Mouse (Mus musculus) 3T3-L1 (cell line): Measurements from ENCODE around the gene A230050P20Rik.
"Not testable (repeated sequence)": the region's sequence is repeated elsewhere in the genome, so short reads cannot be mapped to it uniquely, and the experiment has no call there.

Source experiments
- DNase-seq: peaks from one replicate; pipeline ENCODE4 v3.0.0-alpha.2; 2015; ENCODE audit warnings: low read depth, low spot score

The A230050P20Rik gene

DNA sequence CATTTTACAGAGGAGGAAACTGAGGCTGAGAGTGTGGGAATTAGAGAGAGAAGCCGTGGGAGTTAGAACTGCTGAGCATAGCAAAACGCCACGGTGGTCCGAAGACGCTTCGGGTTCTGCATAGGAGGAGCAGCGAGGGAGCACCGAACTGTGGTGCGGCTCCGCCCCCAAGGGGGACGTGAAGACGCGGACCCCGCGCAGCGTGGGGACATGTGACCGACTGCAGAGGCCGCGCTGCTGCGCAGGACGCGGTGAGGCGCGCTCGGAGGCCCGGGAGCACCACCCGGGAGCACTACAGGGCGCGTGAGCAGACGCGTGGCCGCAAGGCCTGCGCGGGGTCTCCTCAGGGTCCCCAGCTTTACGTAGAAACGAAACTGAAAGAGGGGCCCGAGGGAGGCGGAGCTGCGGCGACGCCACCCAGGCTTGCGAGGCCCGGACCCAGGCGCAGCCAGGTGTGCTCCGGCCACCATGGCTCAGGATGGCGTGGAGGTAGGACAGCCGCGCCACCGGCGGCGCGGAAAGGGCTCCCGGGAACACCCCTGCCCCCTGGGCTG lies at the start of gene A230050P20Rik:
A230050P20Rik (plus strand) TSS at position 195 of the 554 bp plus-strand sequence.
- no peak for DNase-seq

DNA sequence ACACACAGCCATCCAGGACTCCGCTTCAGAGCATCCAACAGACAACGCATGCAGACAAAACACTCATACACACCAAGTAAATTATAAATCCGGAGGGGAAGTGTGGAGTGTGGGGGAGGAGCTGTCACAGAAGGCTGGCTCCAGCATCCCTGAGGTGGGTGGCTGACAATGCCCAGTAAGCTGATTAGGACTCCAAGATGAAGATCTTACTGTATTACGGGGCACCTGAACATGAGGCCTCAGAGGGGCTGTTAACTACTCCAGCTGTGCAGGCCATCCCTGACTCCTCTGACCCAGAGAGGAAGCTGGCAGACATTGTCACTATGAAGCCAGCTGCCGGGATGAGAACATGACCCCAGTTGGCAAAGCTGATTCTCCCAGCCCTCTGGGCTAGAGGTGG lies 48.4 kb upstream of the A230050P20Rik start:
- DNase-seq, result no peak

DNA sequence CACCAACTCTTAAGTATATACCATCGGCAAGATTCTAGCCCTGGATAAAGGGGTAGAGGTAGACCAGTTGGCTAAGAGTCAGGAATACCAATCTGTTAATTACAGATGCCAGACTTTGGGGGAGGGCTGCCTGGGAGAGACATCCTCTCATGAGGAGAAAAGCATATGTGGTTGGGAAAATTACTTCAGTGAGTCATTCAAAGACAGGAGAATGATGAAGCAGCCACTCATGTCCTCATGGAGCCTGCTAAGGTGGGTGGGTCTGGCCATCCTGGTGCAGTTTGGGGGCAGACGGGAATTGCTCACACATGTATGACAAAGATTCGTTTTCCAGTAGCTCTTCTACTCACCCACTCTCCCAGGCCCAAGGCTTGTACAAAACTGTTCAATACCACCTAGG lies 45.6 kb upstream of the A230050P20Rik start:
- peak; percentile 55 for DNase-seq

DNA sequence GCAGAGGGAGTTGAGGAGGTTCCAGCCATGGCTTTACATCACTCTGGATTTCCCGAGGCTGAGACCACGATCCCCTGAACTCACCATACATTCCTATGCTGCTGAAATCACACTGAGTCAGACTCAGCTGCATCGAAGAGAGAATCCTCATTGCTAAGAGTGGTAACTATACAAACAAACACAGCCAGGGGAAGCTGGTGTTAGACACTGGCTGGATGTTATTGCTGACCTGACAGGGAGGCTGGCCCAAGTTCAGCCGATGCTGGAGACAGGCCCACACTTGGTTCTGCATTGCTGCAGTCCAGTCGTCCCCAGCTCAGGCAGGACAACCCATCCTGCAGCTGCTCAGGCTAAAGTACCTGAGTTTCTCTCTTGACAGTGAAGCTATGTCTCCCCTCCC lies 42.7 kb upstream of the A230050P20Rik start:
- DNase-seq, result peak; percentile 86

DNA sequence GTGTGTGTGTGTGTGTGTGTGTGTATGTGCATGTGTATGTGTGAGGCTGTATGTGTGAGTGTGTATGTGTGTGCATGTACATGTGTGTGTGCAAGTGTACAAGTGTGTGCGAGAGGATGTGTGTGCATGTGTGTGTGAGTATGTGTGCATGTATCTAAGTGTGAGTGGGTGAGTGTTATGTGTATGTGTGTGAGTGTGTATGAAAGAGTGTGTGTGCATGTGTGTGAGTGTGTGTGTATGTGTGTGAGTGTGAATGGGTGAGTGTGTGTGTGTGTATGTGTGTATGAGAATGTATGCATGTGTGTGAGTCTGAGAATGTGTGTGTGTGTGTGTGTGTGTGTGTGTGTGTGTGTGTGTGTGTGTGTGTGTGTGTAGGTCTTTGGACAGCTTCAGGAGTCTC lies 40.3 kb upstream of the A230050P20Rik start:
- DNase-seq, result no peak

DNA sequence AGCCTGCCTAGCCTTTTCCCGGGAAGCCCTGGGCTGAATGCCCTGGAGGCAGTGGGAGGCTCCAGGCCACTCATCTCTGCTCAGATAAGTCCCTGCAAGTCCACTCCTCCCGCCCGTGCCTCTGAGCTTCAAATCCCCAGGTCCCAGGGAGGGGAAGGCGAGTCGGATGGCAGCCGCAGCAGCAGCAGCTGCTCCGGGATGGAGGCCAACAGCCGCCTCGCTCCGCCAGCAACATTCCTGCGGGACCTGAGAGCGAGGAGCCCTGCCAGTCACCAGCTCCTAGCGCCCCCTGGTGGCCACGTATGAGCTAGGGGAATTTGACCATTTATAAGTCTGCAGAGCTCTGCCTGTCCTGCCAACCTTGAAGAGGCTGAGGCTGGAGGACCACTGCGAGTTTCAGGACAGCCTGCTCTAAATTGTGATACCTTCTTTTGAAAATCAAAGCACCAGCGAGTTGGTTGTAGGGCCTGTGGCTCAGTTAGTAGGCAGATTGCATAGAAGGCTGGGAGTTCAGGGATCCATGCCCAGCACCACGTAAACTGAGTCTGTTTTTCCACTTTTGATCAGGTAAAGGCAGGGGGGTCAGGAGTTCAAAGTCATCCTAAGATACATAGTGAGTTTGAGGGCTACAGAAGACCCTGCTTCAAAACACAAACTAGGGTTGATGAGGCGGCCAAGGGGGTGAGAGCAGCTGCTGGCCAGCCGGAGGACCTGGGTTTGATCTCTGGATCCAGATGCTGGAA lies 37.4 kb upstream of the A230050P20Rik start:
- peak; percentile 97 for DNase-seq

DNA sequence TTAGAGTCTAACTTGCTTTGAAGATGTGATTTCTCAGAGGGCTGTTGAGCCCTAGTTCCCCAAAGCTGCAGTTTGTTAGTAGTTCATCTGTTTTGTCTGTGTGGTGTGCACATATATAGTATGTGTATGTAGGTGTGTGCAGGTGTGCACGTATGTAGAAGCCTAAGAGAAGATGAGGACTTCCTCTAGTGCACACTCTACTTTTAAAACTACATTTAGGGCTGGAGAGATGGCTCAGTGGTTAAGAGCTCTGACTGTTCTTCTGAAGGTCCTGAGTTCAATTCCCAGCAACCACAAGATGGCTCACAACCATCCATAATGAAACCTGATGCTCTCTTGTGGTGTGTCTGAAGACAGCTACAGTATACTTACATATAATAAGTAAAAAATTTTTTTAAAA lies 33.6 kb upstream of the A230050P20Rik start:
- DNase-seq, result peak; percentile 63

DNA sequence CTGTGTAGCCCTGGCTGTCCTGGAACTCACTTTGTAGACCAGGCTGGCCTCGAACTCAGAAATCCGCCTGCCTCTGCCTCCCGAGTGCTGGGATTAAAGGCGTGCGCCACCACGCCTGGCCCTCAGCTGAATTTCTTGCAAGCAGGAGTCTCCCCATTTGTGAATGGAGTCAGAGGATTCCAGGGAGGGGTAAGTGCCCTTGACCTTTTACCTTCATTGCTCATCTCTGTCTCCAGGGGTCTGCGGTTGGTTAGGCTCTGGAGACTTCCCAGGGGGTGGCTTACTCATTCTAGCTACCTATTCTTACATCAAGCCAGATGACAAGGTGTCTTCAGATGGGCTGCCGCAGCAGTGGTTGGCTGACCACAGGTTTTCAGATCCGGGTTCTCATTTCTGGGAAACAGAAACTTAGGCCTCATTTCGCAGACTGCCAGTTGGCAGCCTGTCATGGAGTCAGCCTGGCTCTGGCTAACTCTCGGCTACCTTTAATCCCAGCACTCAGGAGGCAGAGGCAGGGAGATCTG lies 32.9 kb upstream of the A230050P20Rik start:
- not testable (repeated sequence) for DNase-seq

DNA sequence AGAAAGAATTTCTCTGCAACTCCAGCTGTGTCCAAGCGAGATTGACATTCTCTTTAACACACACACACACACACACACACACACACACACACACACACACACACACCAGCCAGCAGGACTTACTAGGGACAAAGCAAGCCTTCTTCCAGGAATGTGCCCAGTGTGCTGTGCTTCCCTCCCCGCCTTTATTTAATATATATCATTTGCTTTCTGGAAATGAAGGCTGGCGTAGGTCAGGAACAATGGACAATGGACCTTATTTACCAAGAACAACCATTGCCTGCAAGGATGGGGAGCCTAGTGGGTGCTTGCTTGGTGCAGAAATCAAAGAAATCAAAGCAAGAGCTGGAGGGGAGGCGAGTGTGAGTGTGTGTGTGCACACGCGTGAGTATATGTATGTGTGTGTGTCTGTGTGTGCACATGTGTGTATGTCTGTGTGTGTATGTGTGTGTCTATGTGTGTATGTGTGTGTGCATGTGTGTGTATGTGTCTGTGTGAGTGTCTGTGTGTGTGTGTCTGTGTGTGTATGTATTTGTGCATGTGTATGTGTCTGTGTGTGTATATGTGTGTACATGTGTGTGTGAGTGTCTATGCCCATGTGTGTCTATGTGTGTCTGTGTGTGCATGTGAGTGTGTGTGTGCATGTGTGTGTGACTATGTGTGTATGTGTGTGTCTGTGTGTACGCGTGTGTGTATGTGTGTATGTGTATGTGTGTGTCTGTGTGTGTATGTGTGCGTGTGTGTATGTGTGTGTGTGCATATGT lies 31.1 kb upstream of the A230050P20Rik start:
- DNase-seq, result no peak

DNA sequence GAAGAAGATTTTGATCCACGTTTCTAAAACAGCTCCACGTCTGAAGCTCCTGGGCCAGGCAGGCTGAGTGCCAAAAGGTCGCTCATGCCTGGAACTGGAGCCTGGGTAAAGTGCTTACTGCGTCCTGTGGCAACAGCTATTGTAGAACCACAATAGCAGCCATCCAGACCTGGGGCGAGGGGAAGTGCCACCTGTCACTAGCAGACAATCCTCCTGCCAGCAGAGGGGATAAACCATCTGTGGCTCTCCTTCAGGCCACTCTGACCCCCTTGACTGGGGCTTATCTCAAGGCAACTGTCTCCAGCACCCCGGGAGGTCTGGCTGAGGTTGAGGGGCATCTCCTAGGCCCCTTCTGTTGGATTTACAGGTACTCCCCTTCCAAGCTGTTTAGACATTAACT lies 29.5 kb upstream of the A230050P20Rik start:
- no peak for DNase-seq

DNA sequence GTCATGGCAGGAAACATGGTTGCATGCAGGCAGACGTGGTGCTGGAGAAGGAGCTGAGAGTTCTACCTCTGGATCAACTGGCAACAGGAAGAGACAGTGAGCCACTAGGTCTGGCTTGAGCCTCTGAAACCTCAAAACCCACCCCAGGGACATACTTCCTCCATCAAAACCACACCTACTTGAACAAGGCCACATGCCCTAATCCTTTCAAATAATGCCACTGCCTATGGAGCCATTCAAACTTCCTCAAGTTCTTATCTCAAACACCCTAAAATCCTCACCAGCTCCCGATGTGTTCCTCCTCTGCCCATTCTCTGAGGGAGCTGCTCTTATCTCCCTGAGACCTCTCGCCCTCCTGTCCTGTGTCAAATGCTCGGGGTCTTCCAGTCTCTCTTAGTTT lies 26.2 kb upstream of the A230050P20Rik start:
- no peak for DNase-seq

DNA sequence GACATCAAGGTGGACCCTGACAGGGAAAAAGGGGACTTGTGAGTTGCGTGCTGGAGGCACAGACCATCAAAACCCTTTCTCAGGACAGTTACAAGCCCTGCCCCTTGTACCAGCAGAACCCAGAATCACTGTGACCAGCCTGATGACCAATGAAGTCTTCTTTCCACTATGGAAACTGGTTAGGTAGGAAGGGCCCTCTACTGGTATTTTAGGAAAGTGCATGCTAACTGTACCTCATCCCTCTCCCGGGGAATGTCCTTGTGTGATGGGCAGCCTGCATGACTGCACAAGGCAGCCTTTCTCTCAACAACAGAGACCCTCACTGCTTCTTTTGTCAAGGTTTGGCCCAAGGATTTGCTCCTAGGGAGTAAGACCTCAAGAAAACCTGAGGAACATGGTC lies 25.8 kb upstream of the A230050P20Rik start:
- peak; percentile 78 for DNase-seq

DNA sequence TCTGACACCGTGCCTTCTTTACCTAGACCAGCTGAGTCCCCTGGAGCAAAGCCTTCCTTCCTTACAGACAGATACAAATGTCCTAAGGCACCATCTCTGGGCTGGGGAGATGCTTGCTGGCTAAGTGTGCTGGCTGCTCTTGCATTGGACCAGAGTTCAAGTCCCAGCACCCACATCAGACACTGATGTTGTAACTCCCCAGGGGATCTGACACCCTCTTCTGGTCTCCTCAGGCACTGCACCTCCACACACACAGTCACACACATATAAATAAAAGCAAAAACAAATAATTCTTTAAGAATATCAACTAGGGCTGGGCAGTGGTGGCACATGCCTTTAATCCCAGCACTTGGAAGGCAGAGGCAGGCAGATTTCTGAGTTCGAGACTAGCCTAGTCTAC lies 18.3 kb upstream of the A230050P20Rik start:
- DNase-seq, result no peak

DNA sequence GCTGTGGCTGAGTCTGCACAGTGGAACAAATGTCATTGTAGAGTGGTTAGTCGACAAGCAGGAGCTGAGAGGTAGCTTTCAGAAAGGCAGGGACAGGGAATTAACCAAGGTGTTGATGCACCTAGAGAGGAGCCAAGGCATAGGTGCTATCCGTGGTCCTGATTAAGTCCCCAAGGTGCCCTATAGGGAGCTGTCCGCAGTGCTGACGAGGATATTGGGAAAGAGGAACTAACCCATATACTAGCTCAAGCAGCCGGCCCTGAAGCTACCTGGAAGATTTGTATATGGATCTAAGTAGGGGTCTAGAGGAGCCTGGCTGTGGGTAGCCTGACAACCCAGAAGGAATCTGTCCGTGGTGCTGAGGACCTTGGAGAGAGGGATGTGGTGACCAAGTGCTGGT lies 11.3 kb upstream of the A230050P20Rik start:
- peak; percentile 77 for DNase-seq

DNA sequence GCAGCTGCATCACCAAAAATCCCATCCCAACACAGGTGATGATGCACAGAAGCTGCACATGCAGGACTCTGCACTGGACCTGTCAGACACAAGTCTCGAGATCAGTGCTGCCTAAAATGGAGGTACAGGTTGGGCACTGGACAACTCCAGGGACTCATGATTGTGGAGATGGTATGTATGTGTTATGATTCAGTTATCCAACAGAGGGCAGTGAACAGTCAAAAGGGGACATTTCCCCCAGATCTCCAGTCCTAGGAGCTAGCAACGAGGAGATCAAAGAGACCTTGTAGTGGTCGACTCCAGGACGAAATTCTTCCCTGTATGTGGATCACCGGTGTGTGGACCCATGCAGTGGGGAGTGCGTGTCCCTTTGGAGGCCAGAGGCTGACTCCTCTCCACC lies 8.5 kb upstream of the A230050P20Rik start:
- DNase-seq, result no peak

DNA sequence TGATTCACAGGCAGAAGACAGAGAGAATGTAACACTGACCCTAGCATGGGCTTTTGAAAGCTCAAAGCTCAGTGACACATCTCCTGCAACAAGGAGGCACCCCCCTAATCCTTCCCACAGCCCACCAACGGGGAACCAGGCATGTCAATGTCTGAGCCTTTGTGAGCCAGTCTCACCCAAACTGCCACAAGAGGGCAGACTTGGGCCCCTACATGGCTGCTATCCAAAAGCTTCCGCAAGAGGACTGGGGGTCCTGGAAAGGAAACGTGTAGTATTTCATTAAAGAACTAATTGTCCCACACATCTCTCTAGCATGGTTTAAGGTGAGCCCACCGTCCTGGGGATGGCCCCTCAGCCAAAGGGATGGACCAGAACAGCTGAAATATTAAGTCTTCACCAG lies 6.6 kb upstream of the A230050P20Rik start:
- no peak for DNase-seq

DNA sequence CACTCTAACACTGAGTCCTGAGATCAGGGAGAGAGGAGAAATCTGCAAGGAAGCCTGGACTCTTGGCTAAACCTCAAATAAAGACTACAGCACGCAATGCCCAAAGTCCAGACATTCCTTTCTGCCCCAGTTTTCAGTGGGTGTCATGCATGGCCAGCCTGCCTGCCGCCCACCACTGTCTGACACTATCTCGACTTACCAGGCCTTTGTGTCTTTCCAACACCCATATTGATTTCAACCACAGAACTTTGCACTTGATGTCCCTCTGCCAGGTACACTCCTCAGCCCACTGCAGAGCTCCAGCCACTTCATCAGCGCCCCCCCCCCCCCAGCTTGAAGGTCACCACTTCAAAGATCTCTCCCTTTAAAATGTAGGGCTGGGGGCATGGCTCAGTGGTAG lies 6.2 kb upstream of the A230050P20Rik start:
- no peak for DNase-seq

DNA sequence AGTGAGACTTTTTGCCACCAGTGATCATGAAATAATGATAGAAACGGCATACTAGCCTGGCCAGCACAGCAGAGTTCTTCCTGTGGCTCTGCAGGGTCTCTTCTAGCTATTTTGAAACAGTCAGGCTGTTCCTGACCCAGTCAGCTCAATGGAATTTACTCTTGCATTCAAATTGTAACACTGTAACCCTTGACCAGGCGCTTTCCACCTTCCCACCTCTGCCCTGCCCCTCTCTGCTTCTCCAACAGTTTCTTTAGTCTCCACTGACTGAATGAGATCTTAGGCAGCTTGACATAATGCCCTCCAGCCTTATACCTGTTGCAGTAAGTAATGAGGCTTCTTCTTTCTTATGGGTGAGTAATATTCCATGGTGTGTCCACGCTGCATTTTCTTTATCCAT lies 1.6 kb upstream of the A230050P20Rik start:
- DNase-seq, result no peak

DNA sequence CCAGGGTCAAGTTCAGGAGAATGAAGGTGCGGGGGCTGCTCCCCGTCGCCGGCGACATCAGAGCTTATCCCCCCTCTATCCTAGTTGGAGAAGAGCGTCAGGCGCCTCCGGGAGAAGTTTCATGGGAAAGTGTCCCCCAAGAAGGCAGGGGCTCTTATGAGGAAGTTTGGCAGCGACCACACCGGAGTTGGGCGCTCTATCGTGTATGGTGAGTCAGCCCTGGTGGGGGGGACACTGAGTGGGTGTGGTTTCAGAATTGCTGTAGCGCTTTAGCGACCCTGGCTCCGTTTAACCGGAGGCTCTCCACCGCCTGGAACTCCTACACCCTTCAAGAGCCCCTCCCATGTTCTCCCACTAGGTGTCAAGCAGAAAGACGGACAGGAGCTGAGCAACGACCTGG lies 804 bp downstream of the A230050P20Rik start:
- no peak for DNase-seq

DNA sequence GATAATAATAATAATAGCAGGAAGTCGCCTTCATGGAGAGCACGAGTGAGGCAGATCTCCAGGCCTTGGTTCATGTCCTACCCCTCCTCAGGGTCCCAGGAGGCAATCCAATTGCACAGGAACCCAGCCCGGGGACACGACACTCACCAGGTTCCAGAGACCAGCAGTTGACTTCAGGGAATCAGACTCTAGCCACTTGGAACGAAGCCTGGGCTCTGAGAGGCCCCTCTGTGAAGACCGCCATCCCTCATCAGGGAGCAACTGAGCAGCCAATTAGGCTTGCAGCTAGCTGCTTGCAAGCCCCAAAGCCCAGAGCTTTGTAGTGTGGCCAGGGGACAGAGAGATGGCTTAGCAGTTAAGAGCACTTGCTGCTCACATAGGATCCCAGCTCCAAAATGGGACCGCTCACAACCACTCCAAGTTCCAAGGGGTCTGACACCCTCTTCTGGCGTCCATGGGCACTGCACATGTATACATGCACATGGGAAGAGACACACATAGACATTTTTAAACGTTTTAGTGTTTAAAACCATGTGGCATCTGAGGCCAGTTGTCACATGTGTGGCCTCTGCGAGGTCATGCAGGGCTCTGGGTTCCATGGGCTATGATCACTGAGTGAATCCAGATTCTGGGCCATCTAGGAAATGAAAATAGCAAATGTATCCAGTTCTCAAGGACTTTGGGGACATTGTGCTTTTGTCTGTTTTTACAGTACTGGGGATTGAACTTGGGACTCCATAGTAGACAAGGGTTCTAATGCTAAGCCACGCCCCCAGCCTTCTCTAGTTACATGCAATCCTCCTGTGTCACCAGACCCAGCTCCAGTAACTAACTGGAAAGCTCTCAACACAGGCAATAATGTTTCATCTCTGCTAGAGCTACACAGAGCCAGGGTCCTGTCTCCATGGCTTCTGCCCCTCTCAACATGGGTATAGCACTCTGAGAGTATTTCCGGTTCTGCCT lies 2.0 kb downstream of the A230050P20Rik start:
- DNase-seq, result no peak

DNA sequence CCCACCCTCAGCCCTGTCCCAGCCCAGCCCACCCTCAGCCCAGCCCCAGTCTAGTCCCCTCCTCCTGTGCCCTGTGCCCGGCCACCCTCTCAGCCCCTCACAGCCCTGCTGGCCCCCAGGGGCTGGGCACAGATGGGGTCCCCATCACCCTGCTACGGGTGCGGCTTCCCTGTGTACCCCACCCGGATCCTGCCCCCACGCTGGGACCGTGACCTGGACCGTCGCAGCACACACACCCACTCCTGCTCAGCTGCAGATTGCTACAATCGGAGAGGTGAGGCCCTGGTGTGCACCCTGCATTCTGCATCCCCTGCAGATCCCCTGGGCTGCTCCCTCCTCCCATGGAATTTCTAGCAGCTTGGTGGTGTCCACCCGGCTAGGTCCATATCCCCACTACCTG lies 4.5 kb downstream of the A230050P20Rik start:
- no peak for DNase-seq
